ENCODE assay signal across 9 mouse cellular contexts in genomic region chr17:12206248-12206647, GRCm38 (mm10).
DNase-seq lines count a peak whose midpoint lies in the region; ATAC-seq and TF ChIP-seq lines count a peak whose summit lies in the region.
"Had no signal": no experiment of that assay in that cellular context is flagged by ENCODE, and none has a peak within 500 bp of the region (broad histone marks: within the 10 kb centered on the region; RNA-seq: fewer than 3 reads in every experiment).

No protein-coding gene starts in this region.

- H3K4me1 ChIP-seq in heart, embryonic 16.5 days (ENCODE audit: control insufficient read depth, insufficient read depth, low read length): peaks cover 25% of the 10 kb centered on the region
- peaks cover 96% of the 10 kb centered on the region for H3K4me1 ChIP-seq in G1E (ENCODE audit: insufficient read depth, low read depth, low read length)
- H3K4me1 ChIP-seq in hindbrain, embryonic 11.5 days (replicated peaks; ENCODE audit: control insufficient read depth, insufficient read depth, low read length): peaks cover 7% of the 10 kb centered on the region
- H3K4me1 ChIP-seq in liver, postnatal 0 days (ENCODE audit: insufficient read depth): peaks cover 66% of the 10 kb centered on the region

- no peaks in the 10 kb centered on the region for H3K9me3 ChIP-seq in heart, embryonic 16.5 days (replicated peaks; ENCODE audit: control insufficient read depth, low read length)
- H3K9me3 ChIP-seq in G1E (replicated peaks): no peaks in the 10 kb centered on the region
- no peaks in the 10 kb centered on the region for H3K9me3 ChIP-seq in hindbrain, embryonic 11.5 days (ENCODE audit: control insufficient read depth, low read length)
- H3K9me3 ChIP-seq in liver, postnatal 0 days (ENCODE audit: low read length): no peaks in the 10 kb centered on the region

- DNase-seq in heart, adult 11 months: no peak
- no peak for DNase-seq in G1E (ENCODE audit: low spot score)
- no peak for DNase-seq in hindbrain, embryonic 11.5 days (ENCODE audit: low spot score)
- DNase-seq in liver, postnatal 0 days: peak; percentile 61
- DNase-seq in left cerebral cortex, postnatal 25 days (ENCODE audit: low spot score in 2 of 2): no peak
- DNase-seq in lung, postnatal 4 days: no peak
- DNase-seq: kidney, postnatal 10 days had no signal

- TF ChIP-seq CTCF in G1E (IDR thresholded peaks at IDR 0.05; ENCODE audit: low read depth, low read length): no peak
- TF ChIP-seq CTCF in liver, postnatal 0 days (IDR thresholded peaks at IDR 0.05; ENCODE audit: low read depth): no peak

- 54% methylated on average over 3 of the region's 3 CpGs for WGBS in heart, embryonic 16.5 days
- WGBS in hindbrain, embryonic 11.5 days: 55% methylated on average over 3 of the region's 3 CpGs
- WGBS in liver, postnatal 0 days (ENCODE audit: insufficient replicate concordance): 50% methylated on average over 3 of the region's 3 CpGs

- no peak overlapping the region for H3K4me2 ChIP-seq in heart, embryonic 16.5 days (ENCODE audit: low read depth, low read length)
- no peak overlapping the region for H3K4me2 ChIP-seq in hindbrain, embryonic 11.5 days (replicated peaks; ENCODE audit: low read depth, low read length)
- H3K4me2 ChIP-seq in liver, postnatal 0 days (ENCODE audit: low read depth, low read length): peak overlapping the region; percentile 51

- no peaks in the 10 kb centered on the region for H3K27me3 ChIP-seq in heart, embryonic 16.5 days (ENCODE audit: control insufficient read depth, insufficient read depth, low read length)
- H3K27me3 ChIP-seq in G1E (ENCODE audit: insufficient read depth, low read length): no peaks in the 10 kb centered on the region
- no peaks in the 10 kb centered on the region for H3K27me3 ChIP-seq in hindbrain, embryonic 11.5 days (ENCODE audit: control insufficient read depth, insufficient read depth, low read length)
- no peaks in the 10 kb centered on the region for H3K27me3 ChIP-seq in liver, postnatal 0 days (ENCODE audit: insufficient read depth, low read length)

- H3K9ac ChIP-seq in heart, embryonic 16.5 days (ENCODE audit: low read length): 0 out of 2 replicates have a peak overlapping the region, but pooled peaks have one; percentile 14
- H3K9ac ChIP-seq in hindbrain, embryonic 11.5 days (ENCODE audit: low read depth, low read length): no peak overlapping the region
- H3K9ac ChIP-seq in liver, postnatal 0 days (replicated peaks): peak overlapping the region; percentile 61

- no peaks in the 10 kb centered on the region for H3K36me3 ChIP-seq in heart, embryonic 16.5 days (ENCODE audit: control insufficient read depth, insufficient read depth)
- peaks cover 49% of the 10 kb centered on the region for H3K36me3 ChIP-seq in G1E (replicated peaks)
- H3K36me3 ChIP-seq in hindbrain, embryonic 11.5 days (ENCODE audit: control insufficient read depth, insufficient read depth, low read length): no peaks in the 10 kb centered on the region
- peaks cover 4% of the 10 kb centered on the region for H3K36me3 ChIP-seq in liver, postnatal 0 days (replicated peaks; ENCODE audit: insufficient read depth, low read length)

- peak; percentile 86 for TF ChIP-seq EP300 in liver, postnatal 0 days (IDR thresholded peaks at IDR 0.05; ENCODE audit: low read depth)

- peak overlapping the region; percentile 62 for H3K27ac ChIP-seq in heart, embryonic 16.5 days (ENCODE audit: low read length)
- peak overlapping the region; percentile 67 for H3K27ac ChIP-seq in hindbrain, embryonic 11.5 days (ENCODE audit: low read depth, low read length)
- H3K27ac ChIP-seq in liver, postnatal 0 days (ENCODE audit: low read depth): peak overlapping the region; percentile 99

- intact Hi-C loops in left cerebral cortex, postnatal 25 days (cut with DNase I): no loop called here

- no peak overlapping the region for H3K4me3 ChIP-seq in heart, embryonic 16.5 days (ENCODE audit: low read length)
- peak overlapping the region; percentile 66; the same call in 1 of the 2 replicates for H3K4me3 ChIP-seq in G1E (ENCODE audit: low read depth, low read length)
- no peak overlapping the region for H3K4me3 ChIP-seq in hindbrain, embryonic 11.5 days (ENCODE audit: low read depth, low read length)
- 0 out of 2 replicates have a peak overlapping the region, but pooled peaks have one; percentile 3 for H3K4me3 ChIP-seq in liver, postnatal 0 days (ENCODE audit: low read depth, low read length)

- no peak for ATAC-seq in heart, embryonic 16.5 days (replicated peaks; ENCODE audit: extremely low read depth, insufficient read depth, low FRiP score)
- ATAC-seq in G1E (ENCODE audit: extremely low read depth, insufficient number of reproducible peaks, low FRiP score, poor library complexity, severe bottlenecking): no peak
- peak; percentile 28; the same call in 1 of the 2 replicates for ATAC-seq in hindbrain, embryonic 11.5 days (ENCODE audit: low FRiP score)
- peak; percentile 18 for ATAC-seq in liver, postnatal 0 days
- no peak for ATAC-seq in megakaryocyte progenitor cell, adult 5-6 weeks (replicated peaks; ENCODE audit: poor library complexity)

Comparison
In these comparisons a context has a peak if more than half of its experiments do, and no peak if none do; other contexts are left out.
1. ATAC-seq: peak in hindbrain, embryonic 11.5 days (single experiment) and liver, postnatal 0 days (single experiment); none in heart, embryonic 16.5 days (single experiment), G1E (single experiment) and megakaryocyte progenitor cell, adult 5-6 weeks (single experiment).
2. H3K4me3 ChIP-seq: peak in G1E (single experiment) and liver, postnatal 0 days (single experiment); none in heart, embryonic 16.5 days (single experiment) and hindbrain, embryonic 11.5 days (single experiment).
3. Peak in every context shown above with its lines, with median percentiles within 50 percentile points of each other: H3K27ac ChIP-seq.